Comparison of ENCODE assay signal across 8 mouse cellular contexts in the genomic region with DNA sequence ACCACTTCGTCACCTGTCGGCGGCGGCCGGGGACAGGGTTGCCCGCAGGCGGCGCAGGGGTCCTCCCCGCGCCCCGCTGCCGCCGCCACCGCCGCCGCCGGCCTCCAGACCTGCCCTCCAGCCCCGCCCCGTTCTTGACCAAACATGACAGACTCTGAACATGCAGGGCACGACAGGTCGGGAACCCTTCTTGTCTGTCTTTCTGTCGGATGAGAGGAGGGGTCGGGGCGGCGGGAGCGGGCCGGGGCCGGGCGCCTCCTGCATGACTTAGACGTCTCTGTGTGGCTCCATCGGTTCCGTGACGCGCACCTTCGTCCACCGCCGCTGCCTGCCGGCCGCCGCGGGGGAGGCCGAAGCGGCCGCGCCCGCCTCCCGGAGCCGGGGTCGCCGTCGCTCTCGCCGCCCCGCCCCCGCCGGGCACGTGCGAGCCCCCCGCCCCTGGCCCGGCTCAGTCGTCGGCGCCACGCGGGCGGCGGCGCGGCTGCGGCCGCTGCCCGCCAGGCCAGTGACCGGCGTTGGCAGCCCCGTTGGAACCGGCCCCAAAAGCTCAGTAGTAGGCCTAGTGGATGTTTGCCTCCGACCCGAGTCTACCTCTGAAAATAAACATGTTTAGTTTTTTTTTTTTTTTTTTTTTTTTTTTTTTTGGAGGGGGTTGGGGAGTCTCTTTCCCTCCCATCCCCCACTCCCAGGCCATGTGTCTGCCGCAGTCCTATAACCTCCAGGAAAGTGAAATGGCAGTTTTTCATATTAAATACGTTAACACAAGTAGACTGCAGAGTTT. TPM values are rescaled to one million over a fixed set of nuclear protein-coding genes. Genes with fewer than 3 reads are reported as not detected.
DNase-seq lines count a peak whose midpoint lies in the region; ATAC-seq and TF ChIP-seq lines count a peak whose summit lies in the region.

A gene (minus strand): TSS at position 65 of the 781 bp plus-strand sequence.

- no peaks in the 10 kb centered on the region for H3K79me2 ChIP-seq in CH12.LX (replicated peaks; ENCODE audit: control insufficient read depth, extremely low read depth, insufficient read depth, poor library complexity, severe bottlenecking)

- no peak for TF ChIP-seq CTCF in CH12.LX (conservative IDR thresholded peaks at IDR 0.05 in 1 of 2, IDR thresholded peaks at IDR 0.05 in 1 of 2; ENCODE audit: low read depth in 2 of 2, low read length in 2 of 2)
- no peak for TF ChIP-seq CTCF in lung, adult 2 months (IDR thresholded peaks at IDR 0.05; ENCODE audit: insufficient read depth, low read length)

- peak; percentile 60 for TF ChIP-seq POLR2A in CH12.LX (IDR thresholded peaks at IDR 0.05; ENCODE audit: low read depth, low read length)
- TF ChIP-seq POLR2A in lung, adult 2 months (IDR thresholded peaks at IDR 0.05; ENCODE audit: borderline replicate concordance, extremely low read depth, low read depth, low read length) = no peak

- H3K27ac ChIP-seq in CH12.LX (ENCODE audit: insufficient read depth, low read depth) = peak within 1 kb of the TSS; percentile 96
- peak within 1 kb of the TSS; percentile 100 for H3K27ac ChIP-seq in forebrain, embryonic 13.5 days
- peak within 1 kb of the TSS; percentile 100 for H3K27ac ChIP-seq in neural tube, embryonic 15.5 days (replicated peaks)

- no peaks in the 10 kb centered on the region for H3K9me3 ChIP-seq in CH12.LX (replicated peaks; ENCODE audit: low read length)
- H3K9me3 ChIP-seq in forebrain, embryonic 13.5 days (replicated peaks) = no peaks in the 10 kb centered on the region
- no peaks in the 10 kb centered on the region for H3K9me3 ChIP-seq in neural tube, embryonic 15.5 days (replicated peaks)

- TF ChIP-seq RAD21 in CH12.LX (IDR thresholded peaks at IDR 0.05; ENCODE audit: low read depth, low read length) = no peak

- 1% methylated on average over 59 of the region's 80 CpGs for WGBS in forebrain, embryonic 13.5 days
- WGBS in large intestine, adult 2 months = under 1% methylated on average over 79 of the region's 80 CpGs
- 1% methylated on average over 80 of the region's 80 CpGs for WGBS in lung, adult 2 months
- under 1% methylated on average over 78 of the region's 80 CpGs for WGBS in neural tube, embryonic 15.5 days

- in situ Hi-C loops in CH12.LX (cut with MboI; ENCODE audit: low pct_ligation_motif_present, low pct_unique_long_range_greater_than_20kb, low sequenced_read_pairs) = no loop called here

- no peaks in the 10 kb centered on the region for H3K36me3 ChIP-seq in CH12.LX (replicated peaks in 1 of 2; ENCODE audit: control insufficient read depth in 1 of 2, insufficient read depth in 1 of 2, low read length in 1 of 2)
- no peaks in the 10 kb centered on the region for H3K36me3 ChIP-seq in forebrain, embryonic 13.5 days (ENCODE audit: poor library complexity, severe bottlenecking)
- H3K36me3 ChIP-seq in neural tube, embryonic 15.5 days = no peaks in the 10 kb centered on the region

- no peak for TF ChIP-seq EP300 in CH12.LX (IDR thresholded peaks at IDR 0.05; ENCODE audit: low read length)

- peak within 1 kb of the TSS; percentile 83 to 93 (median 89) for H3K4me3 ChIP-seq in CH12.LX (replicated peaks in 1 of 3; ENCODE audit: low read depth in 2 of 3, low read length in 2 of 3, poor library complexity in 1 of 3)
- peak within 1 kb of the TSS; percentile 90 for H3K4me3 ChIP-seq in forebrain, embryonic 13.5 days
- H3K4me3 ChIP-seq in lung, adult 2 months (replicated peaks; ENCODE audit: extremely low read depth, low read depth, low read length) = peak within 1 kb of the TSS; percentile 79
- peak within 1 kb of the TSS; percentile 63 for H3K4me3 ChIP-seq in neural tube, embryonic 15.5 days (replicated peaks)

- dilution Hi-C loops in CH12.LX (cut with MboI; ENCODE audit: extremely low pct_ligation_motif_present, extremely low pct_unique_long_range_greater_than_20kb, low sequenced_read_pairs) = no loop called here

- H3K9ac ChIP-seq in CH12.LX (ENCODE audit: insufficient read depth, low read depth) = peak within 1 kb of the TSS; percentile 99
- peak within 1 kb of the TSS; percentile 100 for H3K9ac ChIP-seq in forebrain, embryonic 13.5 days
- peak within 1 kb of the TSS; percentile 91 for H3K9ac ChIP-seq in neural tube, embryonic 15.5 days (replicated peaks)

- H3K4me1 ChIP-seq in CH12.LX (ENCODE audit: control insufficient read depth in 1 of 2, insufficient read depth in 2 of 2) = peaks cover 3 to 16% of the 10 kb centered on the region in 2 experiments; a peak in 2 of 4 replicates
- H3K4me1 ChIP-seq in forebrain, embryonic 13.5 days = peaks cover 15% of the 10 kb centered on the region
- H3K4me1 ChIP-seq in lung, adult 2 months (ENCODE audit: control insufficient read depth, insufficient read depth, low read length) = peaks cover 2% of the 10 kb centered on the region
- peaks cover 17% of the 10 kb centered on the region for H3K4me1 ChIP-seq in neural tube, embryonic 15.5 days

- H3K4me2 ChIP-seq in CH12.LX (ENCODE audit: insufficient read depth, low read depth, poor library complexity, severe bottlenecking) = peak within 1 kb of the TSS; percentile 25
- H3K4me2 ChIP-seq in forebrain, embryonic 13.5 days = peak within 1 kb of the TSS; percentile 59
- peak within 1 kb of the TSS; percentile 57 for H3K4me2 ChIP-seq in neural tube, embryonic 15.5 days

- peak; percentile 75 for DNase-seq in CH12.LX (ENCODE audit: extremely low read depth)
- peak; percentile 60 for DNase-seq in c-Kit-positive CD71-positive TER-119-positive erythroid progenitor cells, embryonic 14.5 days (ENCODE audit: low spot score)
- peak; percentile 86 to 88 for DNase-seq in heart, postnatal 10 days
- peak; percentile 38 for DNase-seq in large intestine, adult 2 months (ENCODE audit: low read depth, low spot score)
- DNase-seq in lung, adult 2 months = peak; percentile 84
- peak; percentile 87 for DNase-seq in testis, postnatal 14 days (ENCODE audit: low spot score)

- peak; percentile 67 for ATAC-seq in forebrain, embryonic 13.5 days
- ATAC-seq in neural tube, embryonic 15.5 days (ENCODE audit: low FRiP score) = peak; percentile 77

- intact Hi-C loops in heart, postnatal 10 days (cut with DNase I) = no loop called here

- H3K27me3 ChIP-seq in CH12.LX (replicated peaks) = no peaks in the 10 kb centered on the region
- H3K27me3 ChIP-seq in forebrain, embryonic 13.5 days = no peaks in the 10 kb centered on the region
- no peaks in the 10 kb centered on the region for H3K27me3 ChIP-seq in neural tube, embryonic 15.5 days (replicated peaks)

TF ChIP-seq in CH12.LX, 34 proteins besides CTCF, POLR2A, EP300 and RAD21 (continues in another document):
- no peak for TF ChIP-seq PAX5 (IDR thresholded peaks at IDR 0.05; ENCODE audit: low read length)
- peak; percentile 66; the same call in 1 of the 2 replicates for TF ChIP-seq BHLHE40 (IDR thresholded peaks at IDR 0.05; ENCODE audit: low read depth, low read length)
- TF ChIP-seq RCOR1 (conservative IDR thresholded peaks at IDR 0.05; ENCODE audit: low read depth, low read length) = no peak
- peak; percentile 66; the same call in 1 of the 2 replicates for TF ChIP-seq ZMIZ1 (IDR thresholded peaks at IDR 0.05; ENCODE audit: low read depth, low read length)
- TF ChIP-seq MAZ (IDR thresholded peaks at IDR 0.05; ENCODE audit: low read depth, low read length) = peak; percentile 45; the same call in 1 of the 2 replicates
- no peak for TF ChIP-seq TCF12 (IDR thresholded peaks at IDR 0.05; ENCODE audit: low read depth, low read length)
- peak; percentile 51 for TF ChIP-seq HCFC1 (IDR thresholded peaks at IDR 0.05; ENCODE audit: low read depth, low read length)
- TF ChIP-seq MAFK (IDR thresholded peaks at IDR 0.05; ENCODE audit: insufficient replicate concordance, low read length) = no peak
- peak; percentile 97 for TF ChIP-seq CHD2 (IDR thresholded peaks at IDR 0.05; ENCODE audit: low read length)
- no peak for TF ChIP-seq ZKSCAN1 (IDR thresholded peaks at IDR 0.05; ENCODE audit: borderline replicate concordance, low read depth, low read length)
- TF ChIP-seq MXI1 (IDR thresholded peaks at IDR 0.05; ENCODE audit: low read depth, low read length) = peak; percentile 88
- 0 out of 2 replicates have a peak, but pooled peaks have one; percentile 20 for TF ChIP-seq E2F4 (IDR thresholded peaks at IDR 0.05; ENCODE audit: insufficient replicate concordance, low read depth, low read length)
- TF ChIP-seq ZC3H11A (IDR thresholded peaks at IDR 0.05; ENCODE audit: low read depth, low read length) = no peak
- TF ChIP-seq NRF1 (IDR thresholded peaks at IDR 0.05; ENCODE audit: low read depth, low read length) = no peak
- no peak for TF ChIP-seq CHD1 (IDR thresholded peaks at IDR 0.05; ENCODE audit: low read depth, low read length)
- TF ChIP-seq SMC3 (IDR thresholded peaks at IDR 0.05; ENCODE audit: low read depth, low read length) = no peak
- no peak for TF ChIP-seq GABPA (IDR thresholded peaks at IDR 0.05; ENCODE audit: insufficient replicate concordance, low read depth, low read length)
- peak; percentile 98 for TF ChIP-seq MYC (IDR thresholded peaks at IDR 0.05; ENCODE audit: low read depth, low read length)
- TF ChIP-seq IRF4 (IDR thresholded peaks at IDR 0.05; ENCODE audit: low read depth, low read length) = peak; percentile 42; the same call in 1 of the 2 replicates
- no peak for TF ChIP-seq USF2 (conservative IDR thresholded peaks at IDR 0.05; ENCODE audit: low read depth, low read length)
- TF ChIP-seq JUND (conservative IDR thresholded peaks at IDR 0.05; ENCODE audit: low read depth, low read length) = no peak
- TF ChIP-seq ETS1 (conservative IDR thresholded peaks at IDR 0.05; ENCODE audit: low read depth, low read length) = no peak
- no peak for TF ChIP-seq ELF1 (IDR thresholded peaks at IDR 0.05; ENCODE audit: low read depth, low read length)
- TF ChIP-seq MEF2A (IDR thresholded peaks at IDR 0.05; ENCODE audit: borderline replicate concordance, low read depth, low read length) = no peak
- TF ChIP-seq POLR2AphosphoS2 (IDR thresholded peaks at IDR 0.05; ENCODE audit: low read depth, low read length) = no peak
- peak; percentile 9; the same call in 1 of the 2 replicates for TF ChIP-seq NELFE (IDR thresholded peaks at IDR 0.05; ENCODE audit: low read depth, low read length)
- TF ChIP-seq TBP (conservative IDR thresholded peaks at IDR 0.05; ENCODE audit: low read depth, low read length) = no peak

RNA-seq across cellular contexts. Expression of the gene that starts here (rescaled TPM):
- total RNA-seq in CH12.LX (2012; rRNA removed) (3.3 and 3.4 TPM in 2 replicates), CH12.LX (2014; rRNA removed) (2.9 and 3.9 TPM in 2 replicates)
- polyA plus RNA-seq in CH12.LX (2012; ENCODE audit: insufficient read length, low read depth) = 3.0 and 3.3 TPM in 2 replicates
- 24.1 and 24.8 TPM in 2 replicates for polyA plus RNA-seq in forebrain, embryonic 13.5 days (2015; fragmentation: Nextera tagmentation; extraction: Ambion mirVana)
- total RNA-seq in heart, postnatal 10 days (2021) = 10 to 100 TPM; 14.7 to 16.3 TPM
- 1.3 and 1.8 TPM in 2 replicates for polyA plus RNA-seq in large intestine, adult 2 months (2012; rRNA removed)
- 4.2 and 4.6 TPM in 2 replicates for polyA plus RNA-seq in lung, adult 2 months (2012; rRNA removed)
- polyA plus RNA-seq in neural tube, embryonic 15.5 days (2015; fragmentation: Nextera tagmentation; extraction: Ambion mirVana) = 16.8 and 18.9 TPM in 2 replicates

Comparison
In these comparisons a context has a peak if more than half of its experiments do, and no peak if none do; other contexts are left out.
1. Peak in every context shown above with its lines: DNase-seq, ATAC-seq, H3K4me3 ChIP-seq and H3K27ac ChIP-seq.